Mouse (Mus musculus): Measurements from ENCODE around the gene Foxq1.

The Foxq1 gene

GRCm38 (mm10) chr13:31555834-31556233 lies at the start of gene Foxq1:
Foxq1 (plus strand) TSS chr13:31556134.
- in situ Hi-C loops (cut with MboI): no loop called here

DNA sequence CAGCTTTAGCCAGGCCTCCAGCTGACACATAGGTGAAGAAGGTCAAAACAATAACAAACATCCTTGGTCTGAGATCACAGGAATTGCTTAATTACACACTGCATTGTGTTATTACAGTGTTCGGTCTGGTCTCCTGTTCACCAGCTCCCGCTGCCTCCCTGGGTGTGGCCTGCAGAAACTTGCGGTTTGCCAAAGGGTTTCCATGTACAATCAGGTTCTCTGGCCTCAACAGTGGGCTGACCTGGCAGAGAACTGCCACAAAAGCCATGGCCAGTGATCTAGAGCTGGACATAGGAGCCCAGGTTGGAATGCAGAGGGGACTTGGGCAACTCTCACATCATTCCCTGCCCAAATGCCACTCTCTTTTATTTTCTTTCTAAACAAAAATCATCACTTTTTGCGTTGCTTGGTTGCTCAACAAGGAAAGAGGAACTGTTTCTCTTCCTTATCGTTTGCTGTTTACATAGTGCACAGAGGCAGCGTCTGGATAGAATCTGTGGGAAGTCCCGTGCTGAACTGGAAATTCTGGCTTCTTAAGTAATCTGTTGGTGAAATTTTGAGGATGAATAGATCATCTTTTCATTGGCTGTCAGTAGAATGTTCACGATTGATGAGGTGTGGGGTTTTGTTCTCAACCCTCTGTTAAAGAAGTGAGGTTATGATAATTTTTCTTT lies 49.3 kb upstream of the Foxq1 start:
- in situ Hi-C loops (cut with MboI): no loop called here

DNA sequence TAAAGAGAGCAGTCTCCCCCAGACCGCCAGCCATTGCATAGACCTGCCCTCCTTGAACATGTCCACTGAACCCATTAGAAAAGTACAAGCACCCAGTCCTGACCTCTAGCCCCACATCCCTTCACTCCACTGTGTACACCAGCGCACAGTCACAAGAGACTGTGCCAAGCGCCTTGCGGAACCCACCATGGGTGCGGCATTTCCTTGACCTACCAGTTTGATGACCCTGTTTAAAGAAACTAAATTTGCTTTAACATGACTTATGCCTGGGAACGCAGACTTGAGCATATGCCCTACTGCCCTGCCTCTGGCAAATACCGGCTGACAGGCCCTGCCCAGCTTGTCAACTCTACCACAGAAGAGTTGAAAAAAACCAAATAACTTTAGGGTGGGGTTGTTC lies 40.7 kb upstream of the Foxq1 start:
- in situ Hi-C loops (cut with MboI): no loop called here

GRCm38 (mm10) chr13:31518411-31518886 lies 37.5 kb upstream of the Foxq1 start:
- in situ Hi-C loops (cut with MboI): no loop called here

- in situ Hi-C loops (cut with MboI): no loop called here
Measured at GRCm38 (mm10) chr13:31518971-31519370, 37.0 kb upstream of the Foxq1 start.

DNA sequence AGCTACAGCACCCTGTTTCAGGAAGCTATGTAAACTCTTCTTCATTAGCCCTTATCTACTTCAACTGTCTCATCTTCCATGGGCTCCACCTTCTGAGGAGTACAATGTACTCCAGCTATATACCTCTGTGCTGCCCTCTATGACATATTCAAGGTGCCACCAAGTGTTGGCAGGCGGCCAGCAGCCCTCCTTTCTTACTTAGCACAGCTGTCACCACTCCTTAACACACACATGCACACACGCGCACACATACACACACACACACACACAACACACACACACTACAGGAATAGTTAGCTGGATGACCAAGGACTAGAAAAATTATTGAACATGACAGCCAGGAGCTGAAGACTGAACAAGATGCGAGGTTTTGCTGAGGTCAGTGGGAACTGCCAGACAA lies 31.0 kb upstream of the Foxq1 start:
- in situ Hi-C loops (cut with MboI): no loop called here

DNA sequence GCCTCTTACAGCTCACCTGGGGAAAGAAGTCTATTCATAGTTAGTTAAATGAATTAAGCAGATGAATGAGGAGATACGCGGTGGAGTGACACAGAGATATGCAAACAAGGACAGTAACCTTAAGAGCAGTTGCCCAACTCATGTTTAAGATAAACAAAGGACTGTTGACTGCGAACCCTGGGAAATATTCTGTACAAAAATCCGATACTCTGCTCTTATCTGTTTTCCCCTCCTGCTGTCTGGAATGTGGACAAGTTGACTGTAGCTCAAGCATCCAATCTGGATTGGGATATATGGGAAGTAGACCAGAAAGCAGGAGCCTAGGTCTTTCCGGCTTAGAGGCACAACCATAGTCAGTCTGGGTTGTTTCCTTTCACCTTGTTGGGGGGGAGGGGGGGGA lies 24.7 kb upstream of the Foxq1 start:
- in situ Hi-C loops (cut with MboI): no loop called here

- in situ Hi-C loops (cut with MboI): no loop called here
Measured at GRCm38 (mm10) chr13:31531651-31532061, 24.3 kb upstream of the Foxq1 start.

DNA sequence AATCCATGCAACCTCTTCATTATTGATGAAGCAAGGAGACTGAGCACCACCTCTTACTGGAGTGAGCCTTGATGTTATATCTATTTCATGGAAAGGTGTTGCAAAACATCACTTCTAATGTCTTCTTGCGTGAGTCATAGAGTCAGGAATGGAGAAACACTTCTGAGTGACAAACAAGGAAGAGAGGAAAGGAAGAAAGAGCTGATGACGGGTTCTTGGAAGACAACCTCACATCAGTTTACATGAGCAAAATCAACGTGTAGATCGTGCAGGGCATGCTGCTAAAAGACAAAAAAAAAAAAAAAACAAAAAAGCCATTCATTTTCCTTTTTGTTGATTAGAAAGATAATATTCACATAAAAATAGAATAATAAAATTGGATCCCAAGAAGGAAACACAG lies 21.2 kb upstream of the Foxq1 start:
- in situ Hi-C loops (cut with MboI): no loop called here

DNA sequence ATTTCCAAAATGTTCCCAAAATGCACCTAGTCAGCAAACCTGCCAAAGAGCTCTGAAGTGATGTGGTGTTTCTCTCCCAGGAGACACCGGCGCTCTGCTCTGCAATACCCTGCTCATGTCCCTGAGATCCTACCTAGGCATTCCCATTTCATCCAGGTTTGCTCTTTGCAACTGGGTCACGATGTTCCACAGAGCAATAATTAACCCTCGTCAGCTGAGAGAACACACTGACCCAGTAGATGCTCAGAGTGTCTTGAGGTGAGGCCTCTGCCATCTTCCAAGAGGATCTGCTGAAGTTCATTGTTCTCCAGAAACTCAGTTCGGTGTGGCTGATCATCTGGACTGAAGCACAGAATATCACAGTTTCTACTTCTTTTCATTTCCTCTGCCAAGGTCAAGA lies 12.9 kb upstream of the Foxq1 start:
- in situ Hi-C loops (cut with MboI): no loop called here

DNA sequence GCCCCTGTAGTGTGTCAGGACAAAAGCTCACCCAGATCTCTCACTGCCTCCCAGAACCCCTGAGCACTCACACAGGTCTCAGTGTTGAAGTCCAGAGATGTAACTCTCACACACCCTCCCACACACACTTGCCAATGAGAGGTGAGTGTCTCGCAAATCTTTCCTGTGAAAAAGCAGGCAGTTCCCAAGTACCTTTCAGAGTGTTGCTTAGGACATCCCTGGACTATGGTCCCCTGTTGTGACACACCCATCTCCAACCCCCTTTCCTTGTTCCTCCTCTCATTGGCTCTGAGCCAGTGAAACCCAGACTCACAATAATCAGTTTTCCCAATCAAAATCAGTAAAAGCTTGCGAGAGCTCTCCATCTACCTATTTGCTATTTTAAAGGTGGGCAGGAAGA lies 9.2 kb upstream of the Foxq1 start:
- in situ Hi-C loops (cut with MboI): no loop called here

GRCm38 (mm10) chr13:31547204-31547603 lies 8.7 kb upstream of the Foxq1 start:
- in situ Hi-C loops (cut with MboI): no loop called here

GRCm38 (mm10) chr13:31547610-31548009 lies 8.3 kb upstream of the Foxq1 start:
- in situ Hi-C loops (cut with MboI): no loop called here

DNA sequence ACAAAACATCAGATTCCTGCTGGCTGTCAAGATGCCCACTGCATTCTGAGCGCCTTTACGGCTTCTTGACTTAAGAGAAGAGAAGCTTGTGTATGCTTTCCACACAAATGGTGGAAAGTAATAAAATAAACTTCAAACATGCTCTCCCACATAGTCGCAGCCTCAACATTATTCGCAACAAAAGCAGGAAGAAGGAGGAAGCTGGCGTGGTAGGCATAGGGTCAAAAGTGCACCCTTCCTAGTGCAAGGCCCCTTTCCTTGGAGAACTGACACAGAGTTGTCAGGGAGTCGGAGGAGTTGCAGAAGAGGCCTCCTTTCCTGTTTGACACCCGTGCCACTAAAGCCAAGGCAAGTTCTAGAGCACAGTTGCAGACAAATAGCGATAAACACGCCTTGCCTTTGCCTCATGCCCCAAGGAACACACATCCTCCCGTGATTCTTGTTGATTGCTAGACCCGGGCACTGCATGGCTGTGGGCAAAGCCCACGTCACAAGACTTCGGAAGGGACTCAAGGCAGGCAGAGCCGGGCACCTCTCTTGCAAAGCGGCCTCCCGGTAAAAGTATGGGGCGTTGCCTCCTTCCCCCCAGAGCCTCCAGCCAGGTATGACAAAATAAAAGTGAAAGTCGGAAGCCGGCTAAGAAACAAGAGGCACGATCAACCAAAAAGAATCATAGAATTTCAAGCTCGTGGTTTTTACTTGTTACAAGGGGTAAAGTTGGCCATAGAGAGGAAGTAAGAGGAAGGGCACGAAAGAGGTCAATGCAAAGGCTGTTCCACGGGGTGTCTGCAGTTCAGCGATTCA lies 1.2 kb downstream of the Foxq1 start:
- in situ Hi-C loops (cut with MboI): no loop called here

DNA sequence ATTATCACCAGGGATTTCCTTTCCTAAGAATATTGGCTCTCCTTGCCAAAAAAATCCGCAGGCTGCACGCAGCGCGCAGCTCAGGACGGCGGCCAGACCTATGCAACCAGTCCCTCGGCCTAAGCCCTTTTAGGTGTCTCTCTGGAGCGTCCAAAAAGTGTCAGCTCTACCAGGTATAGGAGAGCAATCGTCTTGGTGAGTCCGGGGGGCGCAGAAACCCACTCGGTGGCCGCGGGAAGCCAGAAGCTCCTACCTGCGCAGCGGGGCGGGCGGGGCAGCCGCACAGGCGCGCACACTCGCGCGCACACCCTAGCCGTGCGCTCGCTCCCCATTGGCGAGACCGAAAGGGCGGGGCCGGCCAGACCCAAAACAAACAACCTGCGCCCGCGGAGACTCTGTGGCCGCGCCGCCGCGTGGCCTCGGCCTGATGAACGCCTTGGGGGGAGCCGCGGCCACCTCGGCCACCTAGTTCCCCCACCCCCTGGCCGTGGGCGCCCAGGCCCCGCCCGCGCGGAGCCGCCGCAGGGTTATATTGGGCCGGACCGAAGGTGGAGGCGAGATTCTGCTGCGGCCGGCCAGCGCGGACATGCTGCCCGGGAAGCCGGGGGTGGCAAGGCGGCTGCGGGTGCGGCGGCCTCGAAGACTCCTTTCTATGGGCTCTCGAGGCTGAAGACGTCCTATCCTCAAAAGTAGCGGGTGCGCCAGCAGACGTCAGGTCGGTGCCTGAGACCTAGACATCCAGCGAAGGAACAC lies 2.0 kb downstream of the Foxq1 start:
- in situ Hi-C loops (cut with MboI): no loop called here

GRCm38 (mm10) chr13:31558521-31559418 lies 2.8 kb downstream of the Foxq1 start, which contains the start of gene A530084C06Rik:
A530084C06Rik (minus strand) TSS chr13:31559333.
- in situ Hi-C loops (cut with MboI): no loop called here

DNA sequence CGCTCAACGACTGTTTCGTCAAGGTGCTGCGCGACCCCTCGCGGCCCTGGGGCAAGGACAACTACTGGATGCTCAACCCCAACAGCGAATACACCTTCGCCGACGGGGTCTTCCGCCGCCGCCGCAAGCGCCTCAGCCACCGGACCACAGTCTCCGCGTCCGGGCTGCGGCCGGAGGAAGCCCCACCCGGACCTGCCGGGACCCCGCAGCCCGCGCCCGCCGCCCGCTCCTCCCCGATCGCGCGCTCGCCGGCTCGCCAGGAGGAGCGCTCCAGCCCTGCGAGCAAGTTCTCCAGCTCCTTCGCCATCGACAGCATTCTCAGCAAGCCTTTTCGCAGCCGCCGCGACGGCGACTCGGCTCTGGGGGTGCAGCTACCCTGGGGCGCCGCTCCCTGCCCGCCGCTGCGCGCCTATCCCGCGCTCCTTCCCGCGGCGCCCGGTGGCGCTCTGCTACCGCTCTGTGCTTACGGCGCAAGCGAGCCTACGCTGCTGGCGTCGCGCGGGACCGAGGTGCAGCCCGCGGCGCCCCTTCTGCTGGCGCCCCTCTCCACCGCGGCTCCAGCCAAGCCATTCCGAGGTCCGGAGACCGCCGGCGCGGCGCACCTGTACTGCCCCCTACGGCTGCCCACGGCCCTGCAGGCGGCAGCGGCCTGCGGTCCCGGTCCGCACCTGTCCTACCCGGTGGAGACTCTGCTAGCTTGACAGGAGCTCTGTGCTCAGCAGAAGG lies 3.6 kb downstream of the Foxq1 start:
- in situ Hi-C loops (cut with MboI): no loop called here

DNA sequence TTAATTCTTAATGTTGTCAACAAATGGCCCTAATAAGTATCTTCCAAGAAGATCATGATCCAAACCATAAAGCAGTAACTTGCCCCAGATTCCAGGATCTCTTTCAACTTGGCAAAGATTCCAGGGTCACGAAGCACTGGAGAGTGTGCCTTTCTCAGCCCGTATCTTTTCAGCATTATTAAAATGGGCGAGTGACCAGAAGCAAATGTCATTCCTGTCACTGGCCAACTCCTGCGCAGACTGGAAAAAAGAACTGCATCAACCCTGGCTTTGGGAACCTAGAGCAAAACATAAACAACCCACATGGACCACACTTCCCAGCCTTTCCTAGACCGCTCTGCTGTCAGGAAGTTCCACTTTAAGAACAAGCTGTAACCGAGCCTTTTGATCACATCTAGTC lies 8.5 kb downstream of the Foxq1 start:
- in situ Hi-C loops (cut with MboI): no loop called here

- in situ Hi-C loops (cut with MboI): no loop called here
Measured at GRCm38 (mm10) chr13:31567099-31567498, 11.2 kb downstream of the Foxq1 start.

DNA sequence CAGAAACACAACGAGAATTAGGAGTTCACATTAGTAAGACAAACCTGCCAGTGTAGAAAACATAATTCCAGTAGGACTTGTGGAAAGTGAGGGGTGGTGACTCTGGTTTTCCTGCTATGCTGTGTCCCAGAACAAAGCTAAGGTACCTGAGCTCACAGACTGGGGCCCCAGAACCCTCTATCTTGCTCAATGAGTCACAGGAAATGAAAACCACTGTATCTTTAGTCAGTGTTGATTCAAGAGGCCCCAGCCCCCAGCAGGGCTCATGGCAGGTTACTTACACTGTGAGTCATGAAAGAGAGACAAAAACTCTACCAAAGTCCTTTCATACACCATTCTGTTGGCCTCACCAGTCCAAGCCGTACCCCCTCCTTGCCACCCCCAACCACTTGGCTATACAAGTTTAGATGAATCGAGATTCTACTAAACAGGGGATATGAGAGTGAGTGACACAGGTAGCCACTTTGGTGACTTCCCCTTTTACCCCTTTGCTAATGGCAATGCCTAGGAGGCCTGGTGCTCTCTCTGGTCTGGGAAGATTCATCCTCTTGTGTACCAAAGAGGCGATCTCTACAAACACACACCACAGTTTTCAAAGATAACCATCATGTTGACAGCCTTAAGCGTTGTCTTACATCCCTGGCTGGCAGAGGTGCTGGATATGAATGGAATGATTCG lies 11.8 kb downstream of the Foxq1 start:
- in situ Hi-C loops (cut with MboI): no loop called here
